Comparison of ENCODE assay signal across 16 mouse cellular contexts in genomic region chr5:99398472-99399070, GRCm38 (mm10).
A peak's percentile ranks its signal among the peaks of the same experiment; 100 is the strongest.
DNase-seq lines count a peak whose midpoint lies in the region; ATAC-seq lines count a peak whose summit lies in the region.
"Had no signal": no experiment of that assay in that cellular context is flagged by ENCODE, and none has a peak within 500 bp of the region (broad histone marks: within the 10 kb centered on the region; RNA-seq: fewer than 3 reads in every experiment).

No protein-coding gene starts in this region.

- peaks cover 1% of the 10 kb centered on the region; the same call in 1 of the 2 replicates for H3K27me3 ChIP-seq in neural tube, embryonic 13.5 days
- no peaks in the 10 kb centered on the region for H3K27me3 ChIP-seq in limb, embryonic 13.5 days
- H3K27me3 ChIP-seq: embryonic facial prominence, embryonic 13.5 days; heart, embryonic 12.5 days had no signal

- H3K4me2 ChIP-seq in neural tube, embryonic 13.5 days: no peak overlapping the region
- no peak overlapping the region for H3K4me2 ChIP-seq in limb, embryonic 13.5 days (replicated peaks)
- H3K4me2 ChIP-seq: embryonic facial prominence, embryonic 13.5 days; heart, embryonic 12.5 days had no signal

- peaks cover 55% of the 10 kb centered on the region for H3K4me1 ChIP-seq in neural tube, embryonic 13.5 days (replicated peaks)
- peaks cover 38% of the 10 kb centered on the region for H3K4me1 ChIP-seq in limb, embryonic 13.5 days

- H3K4me3 ChIP-seq in neural tube, embryonic 13.5 days: no peak overlapping the region
- H3K4me3 ChIP-seq in limb, embryonic 13.5 days: no peak overlapping the region
- H3K4me3 ChIP-seq: embryonic facial prominence, embryonic 13.5 days; heart, embryonic 12.5 days had no signal

- 0 out of 2 replicates have a peak, but pooled peaks have one; percentile 21 for ATAC-seq in neural tube, embryonic 13.5 days (ENCODE audit: low read depth)
- ATAC-seq in limb, embryonic 13.5 days (ENCODE audit: low FRiP score, low read depth): peak; percentile 38; the same call in 1 of the 2 replicates

- WGBS in neural tube, embryonic 13.5 days: 43% methylated on average over 5 of the region's 5 CpGs
- 62% methylated on average over 5 of the region's 5 CpGs for WGBS in limb, embryonic 13.5 days

- DNase-seq in neural tube, embryonic 10.5 days (ENCODE audit: extremely low spot score, low spot score): no peak
- peak; percentile 80 for DNase-seq in kidney, adult 9 months
- no peak for DNase-seq in adrenal gland, adult 18-20 months (ENCODE audit: low spot score in 2 of 2)
- no peak for DNase-seq in cerebellum, postnatal 14 days
- no peak for DNase-seq in spleen, postnatal 4 days (ENCODE audit: low spot score in 2 of 2)
- DNase-seq: adrenal gland, adult 2 months; cerebellum, adult 11-12 months; gastrocnemius, postnatal 36 days; heart, postnatal 36 days; lung, postnatal 14 days; spleen, adult 18-20 months; thymus, postnatal 4 days had no signal

- H3K9me3 ChIP-seq in neural tube, embryonic 13.5 days: no peaks in the 10 kb centered on the region
- H3K9me3 ChIP-seq in limb, embryonic 13.5 days: no peaks in the 10 kb centered on the region
- H3K9me3 ChIP-seq: embryonic facial prominence, embryonic 13.5 days; heart, embryonic 12.5 days had no signal

- H3K36me3 ChIP-seq in neural tube, embryonic 13.5 days: no peaks in the 10 kb centered on the region
- H3K36me3 ChIP-seq in limb, embryonic 13.5 days: no peaks in the 10 kb centered on the region
- H3K36me3 ChIP-seq: embryonic facial prominence, embryonic 13.5 days; heart, embryonic 12.5 days had no signal

- no peak overlapping the region for H3K27ac ChIP-seq in neural tube, embryonic 13.5 days (replicated peaks)
- H3K27ac ChIP-seq in limb, embryonic 13.5 days: no peak overlapping the region
- H3K27ac ChIP-seq: embryonic facial prominence, embryonic 13.5 days had no signal

- H3K9ac ChIP-seq in neural tube, embryonic 13.5 days: no peak overlapping the region
- H3K9ac ChIP-seq in limb, embryonic 13.5 days: no peak overlapping the region
- H3K9ac ChIP-seq: embryonic facial prominence, embryonic 13.5 days; heart, embryonic 12.5 days had no signal
